Mouse (Mus musculus): ENCODE data around the gene Vmn1r53. TPM values are rescaled to one million over a fixed set of nuclear protein-coding genes. Genes with fewer than 3 reads are reported as not detected.
"Not testable (repeated sequence)": the region's sequence is repeated elsewhere in the genome, so short reads cannot be mapped to it uniquely, and the experiment has no call there.

Vmn1r53 gene
- polyA plus RNA-seq (2021) = not detected

DNA sequence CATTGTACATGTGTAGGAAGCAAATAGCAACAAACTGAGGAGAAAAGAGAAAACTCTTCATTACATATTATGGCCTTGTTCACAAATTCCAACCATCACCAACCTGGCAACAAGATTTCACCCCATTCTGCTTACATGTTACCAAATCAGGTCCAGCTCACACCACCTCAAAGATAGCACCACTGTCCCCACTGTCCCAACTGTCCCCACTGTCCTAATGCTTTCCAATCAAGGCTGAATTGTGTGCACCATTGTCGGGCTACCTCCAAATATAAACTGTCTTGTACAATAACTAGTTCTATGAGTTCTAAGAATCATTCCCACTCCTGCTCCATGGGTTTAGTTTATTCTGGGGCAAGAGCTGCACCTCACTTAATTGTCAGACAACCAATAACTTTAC lies at the start of gene Vmn1r53:
Gene Vmn1r53 (minus strand): TSS at position 101 of the 400 bp plus-strand sequence.
- ChIA-PET CTCF (no interaction called here), POLR2A (no interaction called here)
- TF ChIP-seq CTCF (IDR thresholded peaks at IDR 0.05) = no peak
- no peaks in the 10 kb centered on the region for H3K27me3 ChIP-seq
- in situ Hi-C loops (cut with MboI; ENCODE audit: low pct_unique_long_range_greater_than_20kb) = no loop called here
- ATAC-seq = no peak
- DNase-seq (ENCODE audit: low read depth, low spot score) = no peak

DNA sequence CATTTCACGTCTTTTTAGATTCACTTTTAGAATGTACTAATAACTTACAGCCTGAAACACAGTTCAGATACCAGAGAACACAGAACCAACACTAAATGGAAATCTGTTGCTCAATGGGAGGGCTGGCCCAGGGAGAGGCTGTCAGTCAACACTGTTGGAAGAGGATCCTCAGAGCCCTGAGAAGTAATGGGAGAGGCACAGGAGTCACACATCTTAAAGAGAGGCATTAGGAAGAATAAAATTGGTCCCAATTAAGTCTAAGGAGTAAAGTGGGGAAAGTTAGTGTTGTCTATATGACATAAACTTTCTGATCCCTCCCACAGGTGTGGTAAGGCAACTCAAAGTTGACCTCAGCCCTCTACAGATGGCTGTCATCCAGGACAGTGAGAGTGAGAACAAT lies 21.8 kb upstream of the Vmn1r53 start, which contains the start of gene Vmn1r54:
Gene Vmn1r54 (plus strand): TSS at position 301 of the 400 bp plus-strand sequence.
- POLR2A ChIA-PET = no interaction called here
- in situ Hi-C loops (cut with MboI; ENCODE audit: low pct_unique_long_range_greater_than_20kb) = no loop called here
- no peak for ATAC-seq

DNA sequence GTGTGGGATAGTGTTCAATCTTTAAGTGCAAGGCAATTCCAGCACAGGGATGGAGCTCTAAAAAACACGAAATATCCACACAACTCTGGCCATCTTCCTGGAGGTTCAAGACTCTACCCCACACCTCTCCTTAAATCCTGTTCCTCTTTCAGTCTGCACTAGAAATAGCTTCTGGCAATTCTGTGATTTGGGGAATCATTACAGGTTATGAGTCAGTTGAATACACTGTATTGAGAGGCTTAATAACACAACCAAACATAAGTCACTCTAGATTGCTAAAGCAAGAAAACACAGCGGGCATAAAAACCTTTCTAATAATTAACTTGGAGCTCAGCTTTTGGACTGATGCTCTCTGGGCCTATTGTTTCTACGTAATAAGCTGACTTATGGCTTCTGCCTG lies 19.8 kb upstream of the Vmn1r53 start:
- H3K27me3 ChIP-seq = no peaks in the 10 kb centered on the region
- no peak for TF ChIP-seq CTCF (IDR thresholded peaks at IDR 0.05)
- ChIA-PET POLR2A (no interaction called here), CTCF (no interaction called here)
- ATAC-seq (peak; percentile 84), DNase-seq (ENCODE audit: low read depth, low spot score) (peak; percentile 69)
- in situ Hi-C loops (cut with MboI; ENCODE audit: low pct_unique_long_range_greater_than_20kb) = no loop called here

More for the DNA sequence above, 21.8 kb upstream of the Vmn1r53 start, which contains the start of gene Vmn1r54:
- TF ChIP-seq CTCF (IDR thresholded peaks at IDR 0.05) = no peak
- DNase-seq (ENCODE audit: low read depth, low spot score) = no peak
- CTCF ChIA-PET = interaction anchor here (1.2 kb wide), 1 partner anchor 199 kb away, joined by 3 read pairs; no protein-coding TSS in a partner anchor
- no peaks in the 10 kb centered on the region for H3K27me3 ChIP-seq

DNA sequence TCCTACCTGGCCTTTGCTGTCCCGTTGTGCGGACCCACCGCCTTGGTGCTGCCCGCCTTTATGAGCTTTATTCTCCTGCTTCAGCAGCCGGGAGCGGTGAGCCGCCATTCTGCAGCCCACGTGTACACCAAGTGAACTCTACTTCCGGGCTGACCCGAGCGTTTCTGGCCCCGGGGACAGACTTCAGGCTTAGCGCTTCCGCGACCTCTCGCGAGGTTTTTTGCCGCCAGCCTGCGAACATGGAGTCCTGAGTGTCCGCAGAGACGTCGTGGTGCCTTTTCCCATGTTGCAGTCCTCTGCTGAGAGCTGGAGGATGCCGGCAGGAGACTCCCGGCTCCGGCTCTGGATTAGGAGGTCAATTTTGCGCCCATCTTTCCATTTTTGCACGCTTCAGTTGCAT lies 8.4 kb upstream of the Vmn1r53 start:
- POLR2A ChIA-PET = no interaction called here
- CTCF ChIA-PET = no interaction called here

DNA sequence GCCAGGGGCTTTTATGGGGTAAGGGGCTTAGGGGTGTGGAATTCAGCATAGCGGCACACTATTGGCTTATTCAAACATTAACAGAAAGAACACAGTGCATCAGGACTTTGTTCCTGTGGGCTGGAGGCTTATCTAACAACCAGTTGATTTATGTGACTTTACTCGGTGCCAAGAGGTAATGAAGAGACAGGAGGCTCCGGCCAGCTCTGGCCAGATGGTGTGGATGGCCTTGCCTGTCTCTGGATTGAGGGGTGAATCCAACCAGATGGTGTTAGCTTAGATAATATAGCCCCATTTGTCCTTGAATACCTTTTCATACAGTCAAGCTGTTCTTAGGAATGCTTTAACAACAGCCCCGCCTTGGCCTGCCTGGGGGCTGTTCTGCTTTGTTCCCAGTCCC lies 7.9 kb upstream of the Vmn1r53 start:
- DNase-seq (ENCODE audit: low read depth, low spot score); CTCF ChIA-PET; POLR2A ChIA-PET; H3K27me3 ChIP-seq; in situ Hi-C loops (cut with MboI; ENCODE audit: low pct_unique_long_range_greater_than_20kb): not testable (repeated sequence)
- peak; percentile 92 for ATAC-seq

More for the DNA sequence above, 8.4 kb upstream of the Vmn1r53 start:
- ATAC-seq (no peak), DNase-seq (ENCODE audit: low read depth, low spot score) (no peak)
- H3K27me3 ChIP-seq = no peaks in the 10 kb centered on the region
- TF ChIP-seq CTCF (IDR thresholded peaks at IDR 0.05) = no peak
- in situ Hi-C loops (cut with MboI; ENCODE audit: low pct_unique_long_range_greater_than_20kb) = no loop called here

DNA sequence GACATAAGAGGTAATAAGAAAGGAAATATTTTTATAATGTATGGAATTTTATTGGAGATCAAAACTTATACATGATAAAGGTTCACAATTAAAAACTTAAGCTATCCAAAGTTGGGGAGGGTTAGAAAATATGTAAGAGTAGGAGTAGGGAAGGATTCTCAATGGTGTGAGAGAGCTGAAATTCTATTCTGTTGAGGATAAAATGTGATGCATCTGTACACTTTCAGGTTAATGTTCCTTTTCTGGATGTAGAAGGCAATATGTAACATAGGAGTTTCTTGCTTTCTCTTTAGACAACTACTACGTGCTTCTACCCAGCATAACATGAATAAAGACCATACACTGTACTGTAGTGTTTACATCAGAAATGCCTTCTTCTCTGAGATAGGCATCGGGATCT lies 21.7 kb downstream of the Vmn1r53 start, which contains the start of gene V1ra8:
Gene V1ra8 (plus strand): TSS at position 301 of the 400 bp plus-strand sequence.
- DNase-seq (ENCODE audit: low read depth, low spot score); CTCF ChIA-PET: not testable (repeated sequence)

DNA sequence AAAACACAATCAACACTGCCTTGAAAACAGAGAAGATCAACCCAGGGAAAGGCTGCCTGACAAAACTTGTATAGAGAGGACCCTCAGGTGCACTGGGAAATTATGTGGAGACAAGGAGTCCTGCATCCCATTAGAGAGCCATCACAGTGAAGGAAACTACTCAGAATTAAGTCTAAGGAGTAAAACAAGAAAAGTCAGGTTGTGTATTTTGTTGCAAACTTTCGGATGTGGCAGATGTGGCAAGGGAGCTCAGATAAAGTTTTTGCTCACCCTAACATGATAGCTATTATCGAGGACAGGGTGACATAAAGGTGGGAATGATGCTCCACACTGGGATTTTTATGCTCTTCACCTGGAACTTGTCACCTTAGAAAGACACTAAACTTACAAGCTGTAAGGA lies 49.7 kb downstream of the Vmn1r53 start, which contains the start of gene Vmn1r52:
Gene Vmn1r52 (plus strand): TSS at position 301 of the 400 bp plus-strand sequence.
- CTCF ChIA-PET = no interaction called here
- no peak for ATAC-seq
- TF ChIP-seq CTCF (IDR thresholded peaks at IDR 0.05) = no peak
- no peaks in the 10 kb centered on the region for H3K27me3 ChIP-seq
- no peak for DNase-seq (ENCODE audit: low read depth, low spot score)
- in situ Hi-C loops (cut with MboI; ENCODE audit: low pct_unique_long_range_greater_than_20kb) = no loop called here
- POLR2A ChIA-PET = no interaction called here

More for the DNA sequence above, 21.7 kb downstream of the Vmn1r53 start, which contains the start of gene V1ra8:
- H3K27me3 ChIP-seq; in situ Hi-C loops (cut with MboI; ENCODE audit: low pct_unique_long_range_greater_than_20kb); ATAC-seq; POLR2A ChIA-PET: not testable (repeated sequence)

Other genes starting within 250 kb of the Vmn1r53 start
- gene Vmn1r47, start 208.3 kb downstream of the Vmn1r53 start, polyA plus RNA-seq (2021) = not detected
- not detected for gene Vmn1r48, start 187.6 kb downstream of the Vmn1r53 start, polyA plus RNA-seq (2021)
- gene Vmn1r49, start 145.9 kb downstream of the Vmn1r53 start, polyA plus RNA-seq (2021) = not detected
- gene Vmn1r50, start 123.0 kb downstream of the Vmn1r53 start, polyA plus RNA-seq (2021) = not detected
- not detected for gene Vmn1r51, start 101.8 kb downstream of the Vmn1r53 start, polyA plus RNA-seq (2021)
- gene Vmn1r52, start 49.6 kb downstream of the Vmn1r53 start, polyA plus RNA-seq (2021) = not detected
- not detected for gene V1ra8, start 21.6 kb downstream of the Vmn1r53 start, polyA plus RNA-seq (2021)
- not detected for gene Vmn1r54, start 21.9 kb upstream of the Vmn1r53 start, polyA plus RNA-seq (2021)
- gene BC048671, start 76.8 kb upstream of the Vmn1r53 start, polyA plus RNA-seq (2021) = not detected
- gene Chst13, start 100.7 kb upstream of the Vmn1r53 start, polyA plus RNA-seq (2021) = 0.14 TPM
- gene Uroc1, start 108.8 kb upstream of the Vmn1r53 start, polyA plus RNA-seq (2021) = 0.39 TPM
- gene Zxdc, start 145.1 kb upstream of the Vmn1r53 start, polyA plus RNA-seq (2021) = 39.8 TPM
- 6.1 TPM for gene Cfap100, start 204.4 kb upstream of the Vmn1r53 start, polyA plus RNA-seq (2021)
- 8.8 TPM for gene Klf15, start 238.1 kb upstream of the Vmn1r53 start, polyA plus RNA-seq (2021)

All from Patski (cell line).